Mouse (Mus musculus): ENCODE measurements at regions not wholly inside any gene's neighbourhood (a gene's known extent, or its start where the extent isn't known, plus 50 kb on each side); places are given as distances from the start of the nearest gene placed in this dataset.

GRCm38 (mm10) chr17:9210626-9211025 lies 211.2 kb upstream of the Gm17728 start:
- TF ChIP-seq CTCF (IDR thresholded peaks at IDR 0.05; ENCODE audit: low read depth) (no peak), EP300 (IDR thresholded peaks at IDR 0.05; ENCODE audit: low read depth) (no peak)

Data from heart, postnatal 0 days (tissue).